ENCODE assay signal across 10 mouse cellular contexts in genomic region chr19:59467413-59468064, GRCm38 (mm10). TPM values are rescaled to one million over a fixed set of nuclear protein-coding genes. Genes with fewer than 3 reads are reported as not detected.
DNase-seq lines count a peak whose midpoint lies in the region; ATAC-seq lines count a peak whose summit lies in the region.
"Had no signal": no experiment of that assay in that cellular context is flagged by ENCODE, and none has a peak within 500 bp of the region (broad histone marks: within the 10 kb centered on the region; RNA-seq: fewer than 3 reads in every experiment).

No protein-coding gene starts in this region.

- ATAC-seq in hindbrain, embryonic 11.5 days (ENCODE audit: low FRiP score): no peak
- no peak for ATAC-seq in hindbrain, embryonic 13.5 days (ENCODE audit: low FRiP score)
- peak; percentile 17; the same call in 1 of the 2 replicates for ATAC-seq in midbrain, embryonic 12.5 days (ENCODE audit: low FRiP score, low read depth)

- no peak overlapping the region for H3K27ac ChIP-seq in hindbrain, embryonic 11.5 days (ENCODE audit: low read depth, low read length)
- no peak overlapping the region for H3K27ac ChIP-seq in hindbrain, embryonic 13.5 days
- peak overlapping the region; percentile 10; the same call in 1 of the 2 replicates for H3K27ac ChIP-seq in embryonic facial prominence, embryonic 10.5 days (replicated peaks)
- peak overlapping the region; percentile 26; the same call in 1 of the 2 replicates for H3K27ac ChIP-seq in midbrain, embryonic 12.5 days (replicated peaks)

- H3K9ac ChIP-seq in hindbrain, embryonic 11.5 days (ENCODE audit: low read depth, low read length): no peak overlapping the region
- no peak overlapping the region for H3K9ac ChIP-seq in hindbrain, embryonic 13.5 days
- H3K9ac ChIP-seq in midbrain, embryonic 12.5 days (replicated peaks): no peak overlapping the region; the same call in 1 of the 2 replicates

- peak; percentile 53 for DNase-seq in hindbrain, embryonic 11.5 days (ENCODE audit: low spot score)
- peak; percentile 54 for DNase-seq in embryonic facial prominence, embryonic 10.5 days (ENCODE audit: low spot score)
- DNase-seq in kidney, adult 9 months: peak; percentile 72
- no peak for DNase-seq in urinary bladder, postnatal 4 days (ENCODE audit: low spot score in 2 of 2)
- DNase-seq in frontal cortex, postnatal 25 days (ENCODE audit: low spot score in 2 of 2): no peak
- DNase-seq in thymus, postnatal 36 days: no peak

- no peak overlapping the region for H3K4me3 ChIP-seq in hindbrain, embryonic 11.5 days (ENCODE audit: low read depth, low read length)
- no peak overlapping the region for H3K4me3 ChIP-seq in hindbrain, embryonic 13.5 days
- H3K4me3 ChIP-seq in embryonic facial prominence, embryonic 10.5 days: peak overlapping the region; percentile 38
- peak overlapping the region; percentile 3; the same call in 1 of the 2 replicates for H3K4me3 ChIP-seq in midbrain, embryonic 12.5 days

- WGBS in hindbrain, embryonic 11.5 days: 1% methylated on average over 23 of the region's 23 CpGs
- WGBS in hindbrain, embryonic 13.5 days: 2% methylated on average over 23 of the region's 23 CpGs
- under 1% methylated on average over 23 of the region's 23 CpGs for WGBS in embryonic facial prominence, embryonic 10.5 days
- under 1% methylated on average over 23 of the region's 23 CpGs for WGBS in midbrain, embryonic 12.5 days

- H3K9me3 ChIP-seq in hindbrain, embryonic 11.5 days (ENCODE audit: control insufficient read depth, low read length): no peaks in the 10 kb centered on the region
- H3K9me3 ChIP-seq in hindbrain, embryonic 13.5 days: no peaks in the 10 kb centered on the region
- no peaks in the 10 kb centered on the region for H3K9me3 ChIP-seq in embryonic facial prominence, embryonic 10.5 days
- H3K9me3 ChIP-seq in midbrain, embryonic 12.5 days: no peaks in the 10 kb centered on the region

- H3K36me3 ChIP-seq in hindbrain, embryonic 11.5 days (ENCODE audit: control insufficient read depth, insufficient read depth, low read length): no peaks in the 10 kb centered on the region
- no peaks in the 10 kb centered on the region for H3K36me3 ChIP-seq in hindbrain, embryonic 13.5 days
- no peaks in the 10 kb centered on the region for H3K36me3 ChIP-seq in embryonic facial prominence, embryonic 10.5 days (replicated peaks)
- H3K36me3 ChIP-seq in midbrain, embryonic 12.5 days: no peaks in the 10 kb centered on the region

- H3K4me2 ChIP-seq in hindbrain, embryonic 11.5 days (replicated peaks; ENCODE audit: low read depth, low read length): no peak overlapping the region
- H3K4me2 ChIP-seq in hindbrain, embryonic 13.5 days: no peak overlapping the region
- H3K4me2 ChIP-seq in midbrain, embryonic 12.5 days (replicated peaks): peak overlapping the region; percentile 47

- peaks cover 2% of the 10 kb centered on the region; the same call in 1 of the 2 replicates for H3K4me1 ChIP-seq in hindbrain, embryonic 11.5 days (replicated peaks; ENCODE audit: control insufficient read depth, insufficient read depth, low read length)
- H3K4me1 ChIP-seq in hindbrain, embryonic 13.5 days (replicated peaks): peaks cover 37% of the 10 kb centered on the region
- H3K4me1 ChIP-seq in embryonic facial prominence, embryonic 10.5 days: peaks cover 52% of the 10 kb centered on the region
- peaks cover 71% of the 10 kb centered on the region for H3K4me1 ChIP-seq in midbrain, embryonic 12.5 days

- peaks cover 95% of the 10 kb centered on the region for H3K27me3 ChIP-seq in hindbrain, embryonic 11.5 days (ENCODE audit: control insufficient read depth, insufficient read depth, low read length)
- peaks cover 100% of the 10 kb centered on the region for H3K27me3 ChIP-seq in hindbrain, embryonic 13.5 days
- peaks cover 100% of the 10 kb centered on the region for H3K27me3 ChIP-seq in embryonic facial prominence, embryonic 10.5 days (replicated peaks; ENCODE audit: low read depth, poor library complexity, severe bottlenecking)
- H3K27me3 ChIP-seq in midbrain, embryonic 12.5 days: peaks cover 90% of the 10 kb centered on the region
- H3K27me3 ChIP-seq: CH12.LX had no signal

RNA-seq across cellular contexts. Expression of gene Emx2, which starts 9.4 kb away (rescaled TPM):
- polyA plus RNA-seq in hindbrain, embryonic 11.5 days (2014; fragmentation: Nextera tagmentation; extraction: Ambion mirVana): 1.0 and 1.4 TPM in 2 replicates
- polyA plus RNA-seq in hindbrain, embryonic 13.5 days (2015; fragmentation: Nextera tagmentation; extraction: Ambion mirVana): 0.74 and 1.1 TPM in 2 replicates
- 8.0 and 12.1 TPM in 2 replicates for polyA plus RNA-seq in embryonic facial prominence, embryonic 10.5 days (2016; fragmentation: Nextera tagmentation; extraction: Ambion mirVana)
- 17.9 and 23.7 TPM in 2 replicates for polyA plus RNA-seq in midbrain, embryonic 12.5 days (2016; fragmentation: Nextera tagmentation; extraction: Ambion mirVana)
- polyA plus RNA-seq: heart, embryonic 14.5 days had no signal

Comparison
In these comparisons a context has a peak if more than half of its experiments do, and no peak if none do; other contexts are left out.
1. DNase-seq: peak in hindbrain, embryonic 11.5 days (single experiment), embryonic facial prominence, embryonic 10.5 days (single experiment) and kidney, adult 9 months (single experiment); none in urinary bladder, postnatal 4 days (0 of 2), frontal cortex, postnatal 25 days (0 of 2) and thymus, postnatal 36 days (0 of 2).
2. H3K27ac ChIP-seq: peak in embryonic facial prominence, embryonic 10.5 days (single experiment) and midbrain, embryonic 12.5 days (single experiment); none in hindbrain, embryonic 11.5 days (single experiment) and hindbrain, embryonic 13.5 days (single experiment).
3. H3K4me3 ChIP-seq: peak in embryonic facial prominence, embryonic 10.5 days (single experiment) and midbrain, embryonic 12.5 days (single experiment); none in hindbrain, embryonic 11.5 days (single experiment) and hindbrain, embryonic 13.5 days (single experiment).